Mouse (Mus musculus): ENCODE measurements around the gene Fntb.

Gene Fntb

GRCm38 (mm10) chr12:76885103-76885502, 119.7 kb downstream of the Fntb start:
- in situ Hi-C loops (cut with MboI, MseI), result loop anchor here (5.0 kb wide), 1 partner anchor 47 kb away; no protein-coding TSS in a partner anchor

DNA sequence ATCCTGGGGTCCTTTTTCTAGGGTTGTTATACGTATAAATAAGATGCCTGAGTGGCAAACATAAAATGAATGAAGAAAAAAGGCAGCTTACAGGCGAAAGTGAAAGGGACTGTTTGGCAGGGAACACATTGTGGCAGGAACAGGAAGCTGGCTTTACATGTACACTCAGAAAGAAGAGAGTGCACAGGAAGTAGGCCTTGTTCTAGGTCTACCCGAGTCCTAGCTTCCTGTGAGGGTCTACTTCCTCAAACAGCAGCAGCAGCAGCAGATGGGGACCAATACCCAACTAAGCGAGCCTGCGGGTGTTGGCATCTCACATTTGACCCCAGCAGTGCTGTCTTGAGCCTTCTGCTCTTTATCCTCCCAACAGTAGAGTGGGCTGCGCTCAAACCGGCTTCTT, 121.4 kb downstream of the Fntb start:
- in situ Hi-C loops (cut with MboI, MseI), result loop anchor here (5.0 kb wide), 1 partner anchor 45 kb away; no protein-coding TSS in a partner anchor

- in situ Hi-C loops (cut with MboI, MseI), result loop anchor here (5.0 kb wide), 1 partner anchor 44 kb away; no protein-coding TSS in a partner anchor
These were observed 122.6 kb downstream of the Fntb start for GRCm38 (mm10) chr12:76887941-76888340.

DNA sequence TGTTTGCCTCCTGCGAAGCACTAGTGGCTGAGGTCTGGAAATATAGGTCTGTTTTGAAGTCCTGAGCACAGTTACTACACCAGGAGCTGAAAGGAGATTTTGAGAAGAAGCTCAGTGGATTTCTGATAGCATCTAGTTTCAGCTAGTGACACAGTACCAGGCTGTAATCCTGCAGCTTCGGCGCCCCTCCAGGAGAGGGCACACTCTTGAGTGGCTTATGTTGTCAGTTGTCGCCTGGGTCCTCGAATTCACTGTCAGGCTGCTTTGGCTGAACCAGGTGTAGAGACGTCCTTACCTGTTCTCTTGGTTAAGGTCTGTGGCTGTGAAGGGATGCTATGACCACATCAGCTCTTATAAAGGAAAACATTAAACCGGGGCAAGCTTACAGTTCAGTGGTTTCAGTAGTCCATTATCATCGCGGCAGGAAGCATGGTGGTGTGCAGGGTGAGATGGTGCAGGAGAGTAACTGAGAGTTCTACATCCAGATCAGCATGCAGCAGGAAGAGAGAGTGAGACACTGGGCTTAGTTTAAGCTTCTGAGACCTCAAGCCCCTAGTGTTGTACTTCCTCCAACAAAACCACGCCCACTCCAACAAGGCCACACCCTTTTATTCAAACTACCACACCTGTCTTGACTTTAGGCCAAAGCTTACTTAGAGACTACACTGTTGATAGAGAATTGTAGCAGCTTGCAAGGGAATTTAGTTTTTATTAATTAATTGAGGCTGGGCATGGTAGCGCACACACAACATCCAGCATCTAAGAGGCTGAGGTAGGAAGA, 124.2 kb downstream of the Fntb start:
- in situ Hi-C loops (cut with MboI, MseI), result loop anchor here (5.0 kb wide), 1 partner anchor 43 kb away; no protein-coding TSS in a partner anchor

DNA sequence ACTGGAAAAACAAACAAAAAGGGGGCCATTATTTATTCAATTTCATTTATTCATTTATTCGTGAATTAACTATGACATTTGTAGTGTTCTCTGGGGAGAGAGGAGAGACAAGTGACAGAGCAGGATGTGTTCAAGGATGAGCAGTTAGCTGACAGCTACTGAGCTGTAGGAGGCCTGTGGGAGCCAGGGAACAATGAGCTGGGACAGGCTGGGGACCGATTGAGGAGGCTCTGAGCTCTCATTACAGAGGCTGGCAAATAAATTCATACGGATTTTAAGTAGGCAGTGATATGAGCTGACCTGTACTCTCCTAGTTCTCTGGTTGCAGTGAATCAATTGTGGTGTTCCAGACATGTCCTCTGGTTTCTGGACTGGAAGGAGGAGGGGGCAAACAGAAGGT, 125.8 kb downstream of the Fntb start:
- in situ Hi-C loops (cut with MboI, MseI), result no loop called here

GRCm38 (mm10) chr12:76892910-76893695, 127.7 kb downstream of the Fntb start:
- in situ Hi-C loops (cut with MboI, MseI), result no loop called here

DNA sequence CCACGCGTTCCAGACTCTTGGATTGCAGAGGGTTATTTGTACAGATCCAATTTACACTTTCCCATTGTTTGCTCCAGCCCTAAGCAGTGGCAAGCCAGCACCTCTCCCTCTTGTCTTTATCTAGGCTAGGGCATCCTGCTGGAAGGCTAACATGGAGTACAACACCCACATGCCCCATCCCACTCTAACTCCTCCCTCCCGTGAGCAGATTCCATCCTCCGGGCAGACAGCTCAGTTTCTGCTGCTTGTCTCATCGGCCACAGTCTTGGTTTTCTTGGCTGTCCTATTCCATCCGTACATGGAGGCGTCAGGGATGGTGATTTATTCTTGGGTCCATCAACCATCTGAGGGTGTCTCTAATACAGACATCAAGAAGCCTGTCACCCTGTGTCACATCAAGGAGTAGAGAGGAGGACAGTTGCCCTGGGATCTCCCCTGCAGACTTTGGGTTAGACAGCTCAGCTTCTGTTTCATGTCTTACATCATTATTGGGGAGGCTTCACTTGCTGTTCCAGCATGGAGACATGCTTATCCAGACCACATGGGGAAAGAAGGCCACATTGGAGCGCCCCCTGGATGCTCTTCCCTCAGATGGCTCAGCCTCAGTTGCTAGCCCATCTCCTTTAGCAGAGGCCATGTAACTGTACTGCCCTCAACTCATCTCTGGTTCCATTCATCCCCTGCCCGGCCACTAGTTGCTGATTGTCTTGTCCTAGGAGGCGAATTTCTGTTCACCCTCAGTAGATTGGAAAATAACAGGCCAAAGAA, 129.6 kb downstream of the Fntb start:
- in situ Hi-C loops (cut with MboI, MseI), result no loop called here

GRCm38 (mm10) chr12:76895777-76896176, 130.4 kb downstream of the Fntb start:
- in situ Hi-C loops (cut with MboI, MseI), result no loop called here

- in situ Hi-C loops (cut with MboI, MseI), result no loop called here
These were observed 131.2 kb downstream of the Fntb start for GRCm38 (mm10) chr12:76896566-76896965.

GRCm38 (mm10) chr12:76897006-76897405, 131.6 kb downstream of the Fntb start:
- in situ Hi-C loops (cut with MboI, MseI), result no loop called here

DNA sequence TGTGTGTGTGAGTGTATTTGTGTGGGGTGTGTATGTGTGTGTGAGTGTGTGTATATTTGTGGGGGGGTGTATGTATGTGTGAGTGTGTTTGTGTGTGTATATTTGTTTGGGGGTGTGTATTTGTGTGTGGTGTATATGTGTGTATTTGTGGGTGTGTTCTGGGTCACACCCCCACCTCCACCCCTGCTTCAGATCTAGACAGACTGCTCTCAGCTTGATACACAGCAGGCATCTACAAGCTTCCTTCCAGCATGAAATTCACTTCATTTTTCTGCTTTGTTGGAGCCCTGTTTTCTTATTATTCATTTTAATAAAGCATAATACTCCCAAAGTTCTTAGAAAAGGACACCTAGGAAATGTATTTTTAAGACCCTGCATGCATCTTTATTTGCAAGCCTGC, 132.8 kb downstream of the Fntb start:
- in situ Hi-C loops (cut with MboI, MseI), result no loop called here

DNA sequence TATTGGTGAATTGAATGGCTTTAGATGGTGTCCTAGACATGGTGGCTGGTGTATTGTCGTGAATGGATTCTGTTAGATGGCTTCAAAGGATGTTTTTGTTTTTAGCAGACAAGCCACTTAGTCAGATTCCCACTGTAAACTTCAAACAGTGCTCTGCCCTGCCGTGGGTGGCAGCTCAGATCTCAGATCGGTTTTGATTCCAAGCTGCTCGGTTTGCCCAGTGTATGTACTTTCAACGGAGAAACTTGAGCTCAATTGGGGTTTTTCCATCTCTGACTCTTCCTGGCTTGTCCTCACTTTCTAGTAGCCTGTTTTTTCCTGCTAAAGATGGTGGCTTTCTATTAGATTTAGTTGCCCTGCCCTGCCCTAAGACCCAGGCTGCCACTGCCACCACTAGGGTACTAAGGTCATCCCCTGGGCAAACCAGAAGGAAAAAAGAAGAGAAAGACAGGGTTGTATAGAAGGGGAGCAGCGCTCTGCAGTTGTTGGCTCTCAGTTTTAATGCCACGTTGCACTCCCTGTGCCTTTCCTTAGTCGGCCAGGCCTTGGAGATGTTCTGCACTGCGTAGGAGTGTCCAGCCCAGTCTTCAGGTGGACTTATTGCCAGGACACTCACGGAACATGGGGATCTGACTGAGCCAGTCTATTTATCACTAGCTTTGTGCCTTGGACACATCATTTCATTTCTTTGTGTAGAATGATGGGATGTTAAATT, 134.0 kb downstream of the Fntb start:
- in situ Hi-C loops (cut with MboI, MseI), result no loop called here

GRCm38 (mm10) chr12:76901508-76902294, 136.3 kb downstream of the Fntb start:
- in situ Hi-C loops (cut with MboI, MseI), result no loop called here

DNA sequence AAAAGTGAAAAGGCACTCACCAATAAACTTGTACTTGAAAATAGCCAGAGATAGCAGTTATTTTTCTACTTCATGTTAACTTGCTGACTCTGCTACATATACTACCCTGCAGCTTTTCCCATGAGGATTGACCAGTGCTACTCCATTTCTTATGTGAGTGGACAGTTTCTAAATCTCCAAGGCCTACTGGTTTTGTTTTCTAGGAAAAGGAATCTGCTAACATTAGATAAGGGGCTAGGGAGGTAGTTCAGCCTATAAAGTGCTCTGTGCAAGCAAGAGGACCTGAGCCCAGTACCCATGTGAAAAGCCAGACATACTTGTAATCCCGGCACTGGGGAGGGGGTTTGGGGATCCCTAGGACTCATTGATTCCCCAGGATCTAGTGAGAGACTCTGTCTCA, 140.9 kb downstream of the Fntb start:
- in situ Hi-C loops (cut with MboI, MseI), result no loop called here

DNA sequence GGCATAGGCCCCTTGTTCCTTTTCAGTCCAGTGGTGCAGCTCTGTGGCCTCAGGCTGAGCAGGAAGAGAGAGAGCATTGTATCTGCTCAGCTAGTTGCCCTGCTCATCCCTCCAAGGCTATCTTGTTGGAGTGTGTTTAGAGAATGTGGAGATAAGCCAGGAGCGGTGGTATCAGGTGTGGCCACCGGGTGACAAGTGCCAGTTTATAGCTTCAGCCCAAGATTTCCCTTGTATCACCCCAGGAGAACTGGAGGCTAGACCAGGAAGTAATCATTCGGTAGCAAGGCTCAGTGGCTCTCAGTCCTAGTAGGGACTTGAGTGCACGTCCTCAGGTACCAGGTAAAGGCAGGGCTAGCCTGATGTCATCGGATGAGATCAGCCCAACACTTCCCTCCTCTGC, 143.8 kb downstream of the Fntb start:
- in situ Hi-C loops (cut with MboI, MseI), result no loop called here

DNA sequence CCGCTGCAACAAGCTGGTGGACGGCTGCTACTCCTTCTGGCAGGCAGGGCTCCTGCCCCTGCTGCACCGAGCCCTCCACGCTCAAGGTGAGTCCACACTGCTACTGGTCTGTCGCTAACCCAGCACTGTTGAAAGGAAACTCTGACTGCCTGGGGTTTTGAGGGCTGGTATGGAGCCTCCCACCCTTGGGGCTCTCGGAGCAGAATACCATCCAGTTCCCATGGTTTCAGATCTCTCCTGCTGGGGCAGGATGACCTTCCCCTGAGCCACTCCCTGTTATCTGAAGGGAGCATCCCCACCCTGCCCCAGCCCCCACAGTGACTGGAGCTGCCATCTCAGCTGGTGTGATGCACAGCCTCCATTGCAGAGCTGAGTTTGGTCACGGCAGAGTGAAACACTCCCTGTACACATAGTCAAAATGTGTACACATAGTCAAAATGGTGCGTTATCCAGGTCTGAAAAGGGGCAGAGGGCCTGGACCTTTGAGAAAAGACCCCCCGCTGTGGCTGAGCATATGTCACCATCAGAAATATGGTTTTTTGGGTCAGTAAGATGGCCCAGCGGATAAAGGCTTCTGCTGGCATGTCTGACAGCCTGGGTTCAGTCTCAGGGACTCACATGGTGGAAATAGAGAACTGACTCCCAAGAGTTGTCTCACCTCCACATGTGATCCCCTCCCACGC, 145.0 kb downstream of the Fntb start:
- in situ Hi-C loops (cut with MboI, MseI), result no loop called here

- in situ Hi-C loops (cut with MboI, MseI), result no loop called here
These were observed 145.9 kb downstream of the Fntb start for GRCm38 (mm10) chr12:76911171-76911726.

GRCm38 (mm10) chr12:76912193-76912592, 146.8 kb downstream of the Fntb start:
- in situ Hi-C loops (cut with MboI, MseI), result no loop called here

GRCm38 (mm10) chr12:76916163-76916562, 150.8 kb downstream of the Fntb start:
- in situ Hi-C loops (cut with MboI, MseI), result no loop called here

- in situ Hi-C loops (cut with MboI, MseI), result no loop called here
These were observed 152.7 kb downstream of the Fntb start for GRCm38 (mm10) chr12:76918113-76918512.

Measured in T-helper 2 cell (primary cell).